Mouse (Mus musculus): ENCODE measurements at regions not wholly inside any gene's neighbourhood (a gene's known extent, or its start where the extent isn't known, plus 50 kb on each side); places are given as distances from the start of the nearest gene placed in this dataset.
A peak's percentile ranks its signal among the peaks of the same experiment; 100 is the strongest.

- DNase-seq (ENCODE audit: low spot score in 2 of 2): peak; percentile 25 to 26
Measured at GRCm38 (mm10) chr15:45016741-45017140, 4882.6 kb downstream of the 9330182O14Rik start.

GRCm38 (mm10) chr15:45018086-45018485 lies 4883.9 kb downstream of the 9330182O14Rik start:
- DNase-seq (ENCODE audit: low spot score in 2 of 2): no peak

- DNase-seq (ENCODE audit: low spot score in 2 of 2): no peak
Measured at GRCm38 (mm10) chr15:45021790-45022189, 4887.6 kb downstream of the 9330182O14Rik start.
